In the genomic region with DNA sequence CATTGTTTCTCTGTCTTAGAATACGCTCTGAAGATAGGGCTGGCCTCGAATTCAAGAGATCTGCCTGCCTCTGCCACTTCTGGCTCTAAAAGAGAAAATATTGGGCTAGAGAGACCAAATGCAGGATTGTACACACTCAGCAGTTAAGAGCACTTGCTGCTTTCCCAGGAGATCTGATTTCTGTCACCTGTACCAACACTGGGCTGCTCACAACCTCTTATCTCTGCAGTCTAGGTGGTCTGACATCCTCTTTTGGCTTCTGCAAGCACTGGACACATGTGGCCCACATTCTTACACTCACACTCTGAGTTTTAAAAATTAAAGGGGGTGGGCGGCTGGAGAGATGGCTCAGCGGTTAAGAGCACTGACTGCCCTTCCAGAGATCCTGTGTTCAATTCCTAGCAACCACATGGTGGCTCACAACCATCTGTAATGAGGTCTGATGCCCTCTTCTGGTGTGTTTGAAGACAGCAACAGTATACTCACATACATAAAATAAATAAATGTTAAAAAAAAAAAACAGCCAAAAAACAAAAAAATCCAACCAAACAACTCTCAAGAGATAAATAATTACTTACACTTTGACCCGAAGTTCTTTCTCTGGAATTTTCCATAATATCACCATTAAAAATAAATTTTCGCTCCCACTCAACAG, we compare ENCODE assay signal across 8 mouse cellular contexts. TPM values are rescaled to one million over a fixed set of nuclear protein-coding genes. Genes with fewer than 3 reads are reported as not detected.
DNase-seq lines count a peak whose midpoint lies in the region; ATAC-seq and TF ChIP-seq lines count a peak whose summit lies in the region.

No protein-coding gene starts in this region.

- WGBS in embryonic facial prominence, embryonic 14.5 days = 65% methylated on average over 6 of the region's 6 CpGs
- WGBS in intestine, embryonic 16.5 days = 68% methylated on average over 6 of the region's 6 CpGs
- WGBS in neural tube, embryonic 12.5 days = 71% methylated on average over 6 of the region's 6 CpGs

- intact Hi-C loops in left cerebral cortex, adult 2 months (cut with DNase I) = loop anchor here (2.0 kb wide), 1 partner anchor 53 kb away; the partner anchor contains the start of gene Gspt1
- intact Hi-C loops in left cerebral cortex, postnatal 25 days (cut with DNase I) = loop anchor here (2.0 kb wide), 3 partner anchors 25 to 53 kb away; partner anchors contain the start of genes Gspt1 and Zc3h7a

- no peaks in the 10 kb centered on the region for H3K27me3 ChIP-seq in embryonic facial prominence, embryonic 14.5 days (replicated peaks; ENCODE audit: control insufficient read depth, insufficient read depth, low read length)
- H3K27me3 ChIP-seq in intestine, embryonic 16.5 days (replicated peaks; ENCODE audit: control insufficient read depth, insufficient read depth, low read length) = no peaks in the 10 kb centered on the region
- no peaks in the 10 kb centered on the region for H3K27me3 ChIP-seq in neural tube, embryonic 12.5 days (replicated peaks)

- TF ChIP-seq CTCF in left cerebral cortex, adult 2 months (IDR thresholded peaks at IDR 0.05) = no peak; the same call in 1 of the 2 replicates

- no peak for DNase-seq in left cerebral cortex, adult 2 months (ENCODE audit: extremely low spot score in 1 of 2, low spot score in 2 of 2)
- no peak for DNase-seq in left cerebral cortex, postnatal 25 days (ENCODE audit: low spot score in 2 of 2)
- no peak for DNase-seq in embryonic facial prominence, embryonic 14.5 days (ENCODE audit: low spot score)
- DNase-seq in cerebellum, postnatal 10 days = no peak
- no peak for DNase-seq in adrenal gland, postnatal 25 days
- DNase-seq in right cerebral cortex, postnatal 36 days (ENCODE audit: low spot score in 2 of 2) = no peak

- no peak overlapping the region for H3K27ac ChIP-seq in left cerebral cortex, adult 2 months
- no peak overlapping the region for H3K27ac ChIP-seq in embryonic facial prominence, embryonic 14.5 days (replicated peaks; ENCODE audit: low read depth, low read length)
- H3K27ac ChIP-seq in intestine, embryonic 16.5 days (ENCODE audit: low read length) = no peak overlapping the region
- no peak overlapping the region for H3K27ac ChIP-seq in neural tube, embryonic 12.5 days

- peak overlapping the region; percentile 65 for H3K4me3 ChIP-seq in left cerebral cortex, adult 2 months
- peak overlapping the region; percentile 79 for H3K4me3 ChIP-seq in embryonic facial prominence, embryonic 14.5 days (ENCODE audit: low read depth, low read length)
- peak overlapping the region; percentile 65 for H3K4me3 ChIP-seq in intestine, embryonic 16.5 days (ENCODE audit: low read length)
- H3K4me3 ChIP-seq in neural tube, embryonic 12.5 days = peak overlapping the region; percentile 89

- H3K4me1 ChIP-seq in embryonic facial prominence, embryonic 14.5 days (ENCODE audit: control insufficient read depth, insufficient read depth, low read length) = peaks cover 20% of the 10 kb centered on the region
- peaks cover 10% of the 10 kb centered on the region for H3K4me1 ChIP-seq in intestine, embryonic 16.5 days (ENCODE audit: control insufficient read depth, insufficient read depth, low read length)
- peaks cover 22% of the 10 kb centered on the region for H3K4me1 ChIP-seq in neural tube, embryonic 12.5 days

- H3K9me3 ChIP-seq in embryonic facial prominence, embryonic 14.5 days (ENCODE audit: control insufficient read depth, low read length) = no peaks in the 10 kb centered on the region
- no peaks in the 10 kb centered on the region for H3K9me3 ChIP-seq in intestine, embryonic 16.5 days (ENCODE audit: control insufficient read depth, low read length)
- no peaks in the 10 kb centered on the region for H3K9me3 ChIP-seq in neural tube, embryonic 12.5 days

- no peak for ATAC-seq in embryonic facial prominence, embryonic 14.5 days (ENCODE audit: low read depth)
- ATAC-seq in intestine, embryonic 16.5 days = no peak
- no peak for ATAC-seq in neural tube, embryonic 12.5 days (ENCODE audit: low FRiP score, low read depth)

- H3K9ac ChIP-seq in embryonic facial prominence, embryonic 14.5 days (ENCODE audit: low read depth, low read length) = peak overlapping the region; percentile 93
- H3K9ac ChIP-seq in intestine, embryonic 16.5 days (ENCODE audit: low read depth, low read length) = no peak overlapping the region
- peak overlapping the region; percentile 90 for H3K9ac ChIP-seq in neural tube, embryonic 12.5 days

- peaks cover 49% of the 10 kb centered on the region for H3K36me3 ChIP-seq in embryonic facial prominence, embryonic 14.5 days (ENCODE audit: control insufficient read depth, insufficient read depth, low read length)
- 0 out of 2 replicates have a peak, but pooled peaks cover 5% of the 10 kb centered on the region for H3K36me3 ChIP-seq in intestine, embryonic 16.5 days (ENCODE audit: control insufficient read depth, insufficient read depth, low read length)
- peaks cover 45% of the 10 kb centered on the region for H3K36me3 ChIP-seq in neural tube, embryonic 12.5 days

- H3K4me2 ChIP-seq in embryonic facial prominence, embryonic 14.5 days (ENCODE audit: low read depth, low read length) = peak overlapping the region; percentile 72
- H3K4me2 ChIP-seq in intestine, embryonic 16.5 days (ENCODE audit: low read depth, low read length) = peak overlapping the region; percentile 90
- peak overlapping the region; percentile 78 for H3K4me2 ChIP-seq in neural tube, embryonic 12.5 days (replicated peaks)

RNA-seq across cellular contexts. Expression of gene Rsl1d1, which starts 1.3 kb away (rescaled TPM):
- 10 to 100 TPM; 46.3 to 50.1 TPM for total RNA-seq in left cerebral cortex, adult 2 months (2021)
- 10 to 100 TPM; 51.8 to 53.2 TPM for total RNA-seq in left cerebral cortex, postnatal 25 days (2021)
- polyA plus RNA-seq in embryonic facial prominence, embryonic 14.5 days (2014; fragmentation: Nextera tagmentation; extraction: Ambion mirVana) = 169 and 188 TPM in 2 replicates
- 150 and 170 TPM in 2 replicates for polyA plus RNA-seq in intestine, embryonic 16.5 days (2015; fragmentation: Nextera tagmentation; extraction: Ambion mirVana)
- polyA plus RNA-seq in neural tube, embryonic 12.5 days (2016; fragmentation: Nextera tagmentation; extraction: Ambion mirVana) = 179 and 191 TPM in 2 replicates
- 71.5 and 79.2 TPM in 2 replicates for total RNA-seq in adrenal gland, postnatal 25 days (2021)

RNA-seq across cellular contexts. Expression of gene Zc3h7a, which starts 25.7 kb away (rescaled TPM):
- 10 to 100 TPM; 68.5 to 76.4 TPM for total RNA-seq in left cerebral cortex, adult 2 months (2021)
- 10 to 100 TPM; 47.8 to 70.3 TPM for total RNA-seq in left cerebral cortex, postnatal 25 days (2021)
- 99.2 and 102 TPM in 2 replicates for polyA plus RNA-seq in embryonic facial prominence, embryonic 14.5 days (2014; fragmentation: Nextera tagmentation; extraction: Ambion mirVana)
- 79.3 and 83.6 TPM in 2 replicates for polyA plus RNA-seq in intestine, embryonic 16.5 days (2015; fragmentation: Nextera tagmentation; extraction: Ambion mirVana)
- polyA plus RNA-seq in neural tube, embryonic 12.5 days (2016; fragmentation: Nextera tagmentation; extraction: Ambion mirVana) = 95.6 and 105 TPM in 2 replicates
- total RNA-seq in adrenal gland, postnatal 25 days (2021) = 93.1 and 98.6 TPM in 2 replicates

RNA-seq across cellular contexts. Expression of gene Gspt1, which starts 52.3 kb away (rescaled TPM):
- total RNA-seq in left cerebral cortex, adult 2 months (2021) = 10 to 100 TPM; 79.7 to 85.5 TPM
- 10 to 100 TPM; 84.4 to 88.1 TPM for total RNA-seq in left cerebral cortex, postnatal 25 days (2021)
- 93.6 and 102 TPM in 2 replicates for polyA plus RNA-seq in embryonic facial prominence, embryonic 14.5 days (2014; fragmentation: Nextera tagmentation; extraction: Ambion mirVana)
- 53.0 and 54.9 TPM in 2 replicates for polyA plus RNA-seq in intestine, embryonic 16.5 days (2015; fragmentation: Nextera tagmentation; extraction: Ambion mirVana)
- 94.5 and 101 TPM in 2 replicates for polyA plus RNA-seq in neural tube, embryonic 12.5 days (2016; fragmentation: Nextera tagmentation; extraction: Ambion mirVana)
- 131 and 177 TPM in 2 replicates for total RNA-seq in adrenal gland, postnatal 25 days (2021)
